Mouse (Mus musculus) CH12.LX (cell line): ENCODE results near the gene Klhdc10. TPM values are rescaled to one million over a fixed set of nuclear protein-coding genes. Genes with fewer than 3 reads are reported as not detected.
A peak's percentile ranks its signal among the peaks of the same experiment; 100 is the strongest.

Experiments
- DNase-seq: peaks from one replicate; pipeline ENCODE4 v3.0.0-alpha.2; 2013; ENCODE audit errors: extremely low read depth
- H3K27ac ChIP-seq: 2 replicates; pipeline ENCODE4 v1.5.1; 2012; ENCODE audit warnings: low read depth, mild to moderate bottlenecking, control low read depth, moderate library complexity; ENCODE audit not compliant: insufficient read depth
- H3K27me3 ChIP-seq: replicated peaks from 2 replicates; pipeline ENCODE3; 2012; ENCODE audit warnings: inconsistent platforms
- H3K36me3 ChIP-seq, 2 experiments: replicated peaks in 1 of 2; 2 replicates each; pipeline versions ENCODE3 to v1.6.1; 2012; ENCODE audit warnings: inconsistent platforms in 1 of 2, low read length in 1 of 2, mild to moderate bottlenecking in 1 of 2, mixed read lengths in 1 of 2, moderate library complexity in 1 of 2; ENCODE audit not compliant: control insufficient read depth in 1 of 2, insufficient read depth in 1 of 2
- H3K4me1 ChIP-seq, 2 experiments: 2 replicates each; pipeline ENCODE4 v1.6.1; 2012; ENCODE audit warnings: inconsistent platforms in 1 of 2, moderate library complexity in 1 of 2; ENCODE audit not compliant: insufficient read depth in 2 of 2, control insufficient read depth in 1 of 2
- H3K4me2 ChIP-seq: 2 replicates; pipeline ENCODE4 v1.6.1; 2012; ENCODE audit warnings: low read depth, mild to moderate bottlenecking, control low read depth; ENCODE audit not compliant: poor library complexity, insufficient read depth, severe bottlenecking
- H3K4me3 ChIP-seq, 3 experiments: fragments of 150-350 bp in 1 of 3; sonication (generic) in 1 of 3; replicated peaks in 1 of 3; 2 replicates each; pipeline versions ENCODE3 to v1.5.1; 2011 to 2012; ENCODE audit warnings: low read depth in 2 of 3, low read length in 2 of 3, mild to moderate bottlenecking in 2 of 3, moderate library complexity in 2 of 3, control low read depth in 1 of 3, improper control_type of control experiment in 1 of 3, inconsistent platforms in 1 of 3, mixed read lengths in 1 of 3; ENCODE audit not compliant: poor library complexity in 1 of 3
- H3K79me2 ChIP-seq: replicated peaks from 2 replicates; pipeline ENCODE4 v1.6.1; 2012; ENCODE audit warnings: mild to moderate bottlenecking, moderate library complexity; ENCODE audit not compliant: control insufficient read depth, poor library complexity, insufficient read depth, severe bottlenecking; ENCODE audit errors: extremely low read depth
- H3K9ac ChIP-seq: 2 replicates; pipeline ENCODE4 v1.6.1; 2012; ENCODE audit warnings: low read depth, mild to moderate bottlenecking, control low read depth, moderate library complexity; ENCODE audit not compliant: insufficient read depth
- H3K9me3 ChIP-seq: replicated peaks from 2 replicates; pipeline ENCODE3; 2012; ENCODE audit warnings: low read length, inconsistent platforms, mixed read lengths
- CHD2 ChIP-seq: IDR thresholded peaks from 2 replicates; pipeline ENCODE4 v1.6.1; 2011; ENCODE audit warnings: low read length, improper control_type of control experiment
- CTCF ChIP-seq, 2 experiments: IDR thresholded peaks in 1 of 2; conservative IDR thresholded peaks in 1 of 2; 2 replicates each; pipeline ENCODE4 v1.5.1; 2011 to 2012; ENCODE audit warnings: low read depth in 2 of 2, low read length in 2 of 2, improper control_type of control experiment in 1 of 2, inconsistent platforms in 1 of 2, mild to moderate bottlenecking in 1 of 2, moderate library complexity in 1 of 2
- ETS1 ChIP-seq: conservative IDR thresholded peaks from 2 replicates; pipeline ENCODE4 v1.6.1; 2012; ENCODE audit warnings: low read depth, mild to moderate bottlenecking, inconsistent platforms, low read length, improper control_type of control experiment, moderate library complexity
- GABPA ChIP-seq: IDR thresholded peaks from 2 replicates; pipeline ENCODE4 v1.6.1; 2012; ENCODE audit warnings: low read depth, low read length, improper control_type of control experiment, inconsistent platforms; ENCODE audit not compliant: insufficient replicate concordance
- HCFC1 ChIP-seq: IDR thresholded peaks from 2 replicates; pipeline ENCODE4 v1.6.1; 2012; ENCODE audit warnings: low read depth, mild to moderate bottlenecking, inconsistent platforms, low read length, improper control_type of control experiment
- IRF4 ChIP-seq: IDR thresholded peaks from 2 replicates; pipeline ENCODE4 v1.6.1; 2014; ENCODE audit warnings: low read depth, mild to moderate bottlenecking, inconsistent platforms, low read length, improper control_type of control experiment
- KAT2A ChIP-seq: IDR thresholded peaks from 2 replicates; pipeline ENCODE4 v1.6.1; 2012; ENCODE audit warnings: low read length, improper control_type of control experiment, inconsistent platforms; ENCODE audit not compliant: insufficient replicate concordance
- MAX ChIP-seq: IDR thresholded peaks from 2 replicates; pipeline ENCODE4 v1.6.1; 2011; ENCODE audit warnings: low read length, improper control_type of control experiment
- MEF2A ChIP-seq: IDR thresholded peaks from 2 replicates; pipeline ENCODE4 v1.6.1; 2014; ENCODE audit warnings: low read depth, mild to moderate bottlenecking, inconsistent platforms, low read length, improper control_type of control experiment, borderline replicate concordance
- NELFE ChIP-seq: IDR thresholded peaks from 2 replicates; pipeline ENCODE4 v1.6.1; 2011; ENCODE audit warnings: low read depth, low read length, improper control_type of control experiment
- NRF1 ChIP-seq: IDR thresholded peaks from 2 replicates; pipeline ENCODE4 v1.6.1; 2014; ENCODE audit warnings: low read depth, mild to moderate bottlenecking, inconsistent platforms, low read length, improper control_type of control experiment, moderate library complexity
- RAD21 ChIP-seq: IDR thresholded peaks from 2 replicates; pipeline ENCODE4 v1.6.1; 2011; ENCODE audit warnings: low read depth, mild to moderate bottlenecking, low read length, improper control_type of control experiment, moderate library complexity
- SIN3A ChIP-seq: IDR thresholded peaks from 2 replicates; pipeline ENCODE4 v1.6.1; 2012; ENCODE audit warnings: low read length, improper control_type of control experiment, inconsistent platforms
- SMC3 ChIP-seq: IDR thresholded peaks from 2 replicates; pipeline ENCODE4 v1.6.1; 2011; ENCODE audit warnings: low read depth, low read length, improper control_type of control experiment
- TCF12 ChIP-seq: IDR thresholded peaks from 2 replicates; pipeline ENCODE4 v1.6.1; 2014; ENCODE audit warnings: low read depth, mild to moderate bottlenecking, inconsistent platforms, low read length, improper control_type of control experiment
- UBTF ChIP-seq: IDR thresholded peaks from 2 replicates; pipeline ENCODE4 v1.6.1; 2012; ENCODE audit warnings: low read depth, mild to moderate bottlenecking, inconsistent platforms, low read length, improper control_type of control experiment, moderate library complexity
- USF1 ChIP-seq: IDR thresholded peaks from 2 replicates; pipeline ENCODE4 v1.6.1; 2014; ENCODE audit warnings: low read depth, mild to moderate bottlenecking, inconsistent platforms, low read length, improper control_type of control experiment
- USF2 ChIP-seq: conservative IDR thresholded peaks from 2 replicates; pipeline ENCODE4 v1.6.1; 2011; ENCODE audit warnings: low read depth, low read length, improper control_type of control experiment
- ZC3H11A ChIP-seq: IDR thresholded peaks from 2 replicates; pipeline ENCODE4 v1.6.1; 2012; ENCODE audit warnings: low read depth, mild to moderate bottlenecking, inconsistent platforms, low read length, improper control_type of control experiment
- ZKSCAN1 ChIP-seq: IDR thresholded peaks from 2 replicates; pipeline ENCODE4 v1.6.1; 2012; ENCODE audit warnings: low read depth, inconsistent platforms, low read length, improper control_type of control experiment, borderline replicate concordance
- ZMIZ1 ChIP-seq: IDR thresholded peaks from 2 replicates; pipeline ENCODE4 v1.6.1; 2012; ENCODE audit warnings: low read depth, mild to moderate bottlenecking, inconsistent platforms, low read length, improper control_type of control experiment
- ZNF384 ChIP-seq: IDR thresholded peaks from 2 replicates; pipeline ENCODE4 v1.6.1; 2012; ENCODE audit warnings: low read depth, low read length, improper control_type of control experiment, inconsistent platforms
- dilution Hi-C: fragments of 300-500 bp; cut with MboI; formaldehyde crosslinking; loops from 2 replicates; pipeline ENCODE4 v1.14.3; 2020; ENCODE audit warnings: low sequenced_read_pairs; ENCODE audit not compliant: extremely low pct_unique_long_range_greater_than_20kb, extremely low pct_ligation_motif_present
- in situ Hi-C: fragments of 300-500 bp; cut with MboI; formaldehyde crosslinking; loops from 3 replicates; pipeline ENCODE4 v1.14.3; 2019; ENCODE audit warnings: low sequenced_read_pairs, low pct_ligation_motif_present, low pct_unique_long_range_greater_than_20kb, mixed read lengths
- polyA plus RNA-seq: library from polyadenylated mRNA; unstranded; fragments of >175 nt; gene quantifications from 2 replicates; pipeline ENCODE4 v1.2.1, GENCODE M21; 2012; ENCODE audit warnings: low read depth; ENCODE audit not compliant: insufficient read length
- total RNA-seq, 2 experiments: library from RNA; depleted of rRNA; stranded (reverse); fragments of 300-350 nt in 1 of 2; fragments of >200 nt in 1 of 2; gene quantifications; 2 replicates each; pipeline ENCODE4 v1.2.3; 2012 to 2014

Gene Klhdc10
- total and polyA plus RNA-seq, 3 experiments, result 22.1 to 30.6 (median 29.6) TPM

DNA sequence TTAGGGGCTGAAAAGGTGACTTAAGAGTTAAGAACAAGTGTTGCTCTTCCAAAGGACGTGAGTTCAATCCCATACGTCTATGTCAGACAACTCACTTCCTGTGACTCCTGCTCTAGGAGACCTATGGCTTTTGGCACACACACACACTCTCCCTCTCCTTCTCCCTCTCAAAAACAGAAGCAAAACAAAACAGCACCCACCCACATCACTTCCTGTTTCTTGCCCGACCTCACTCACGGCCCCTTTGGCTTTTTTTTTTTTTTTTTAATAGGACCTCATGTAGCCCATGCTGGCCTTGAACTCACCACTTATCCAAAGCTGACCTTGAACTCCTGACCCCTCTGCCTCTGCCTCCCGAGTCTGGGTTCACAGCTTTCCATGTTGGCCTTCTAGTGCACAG, 46.9 kb upstream of the Klhdc10 start:
- no peaks in the 10 kb centered on the region for H3K79me2 ChIP-seq
- peaks cover 3 to 10% of the 10 kb centered on the region in 2 experiments for H3K36me3 ChIP-seq
- no peaks in the 10 kb centered on the region for H3K27me3 ChIP-seq
- DNase-seq, result no peak
- in situ Hi-C loops (loop anchor here (5.0 to 10.0 kb wide), 2 partner anchors 147 to 260 kb away; no protein-coding TSS in a partner anchor), dilution Hi-C loops (no loop called here)
- no peaks in the 10 kb centered on the region for H3K9me3 ChIP-seq
- no peak overlapping the region for H3K4me3 ChIP-seq
- peaks cover 0 to 43% of the 10 kb centered on the region in 2 experiments; a peak in 2 of 4 replicates for H3K4me1 ChIP-seq
- peak; percentile 82 for TF ChIP-seq ZNF384
- TF ChIP-seq MAX, result no peak
- TF ChIP-seq CHD2, result no peak
- no peak overlapping the region for H3K27ac ChIP-seq
- no peak overlapping the region for H3K9ac ChIP-seq
- H3K4me2 ChIP-seq, result no peak overlapping the region

DNA sequence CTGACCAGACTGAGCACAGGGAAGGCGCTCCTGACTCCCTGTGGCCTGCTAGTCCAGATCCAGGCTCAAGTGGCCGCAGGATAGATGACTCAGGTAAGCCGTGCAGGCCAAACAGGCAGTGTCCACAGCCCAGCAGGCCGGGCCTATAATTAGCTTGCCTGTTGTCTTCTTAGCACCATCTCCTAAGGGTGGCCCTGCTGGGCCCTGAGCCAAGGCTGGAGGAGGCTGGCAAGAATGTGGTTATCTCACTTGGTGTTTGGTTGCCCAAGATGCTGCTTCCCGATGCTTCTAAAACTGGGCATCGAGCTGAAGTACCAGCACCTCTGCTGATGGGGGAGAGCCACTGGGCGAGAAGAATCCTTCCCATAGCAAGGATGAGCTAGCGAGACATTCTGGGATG, 46.0 kb upstream of the Klhdc10 start:
- dilution Hi-C loops (no loop called here), in situ Hi-C loops (loop anchor here (5.0 to 10.0 kb wide), 2 partner anchors 148 to 261 kb away; no protein-coding TSS in a partner anchor)
- no peak overlapping the region for H3K4me2 ChIP-seq
- peaks cover 0 to 49% of the 10 kb centered on the region in 2 experiments; a peak in 2 of 4 replicates for H3K4me1 ChIP-seq
- H3K4me3 ChIP-seq, result no peak overlapping the region
- H3K27ac ChIP-seq, result no peak overlapping the region
- no peak overlapping the region for H3K9ac ChIP-seq
- H3K79me2 ChIP-seq, result no peaks in the 10 kb centered on the region
- TF ChIP-seq USF2 (no peak), SIN3A (no peak), ZKSCAN1 (no peak), ZNF384 (no peak), NRF1 (no peak), ZMIZ1 (no peak), MEF2A (no peak), CTCF (conservative IDR thresholded peaks at IDR 0.05 in 1 of 2, IDR thresholded peaks at IDR 0.05 in 1 of 2; ENCODE audit: low read depth in 2 of 2, low read length in 2 of 2) (no peak), UBTF (no peak), HCFC1 (no peak), KAT2A (no peak), ETS1 (no peak), ZC3H11A (no peak), RAD21 (no peak), TCF12 (no peak), GABPA (no peak), SMC3 (no peak), NELFE (no peak), USF1 (no peak), IRF4 (no peak)
- peaks cover 3 to 10% of the 10 kb centered on the region in 2 experiments for H3K36me3 ChIP-seq
- no peaks in the 10 kb centered on the region for H3K27me3 ChIP-seq
- DNase-seq, result no peak
- no peaks in the 10 kb centered on the region for H3K9me3 ChIP-seq
